Mouse (Mus musculus) kidney, postnatal 14 days (tissue): ENCODE measurements around the gene Rnase11.

Experiments
- DNase-seq: peaks from one replicate; pipeline ENCODE4 v3.0.0; 2022; ENCODE audit warnings: mixed read lengths

The Rnase11 gene

GRCm38 (mm10) chr14:51050063-51050462 is at the start of gene Rnase11:
Gene Rnase11, minus strand, starts transcription at chr14:51050163.
- no peak for DNase-seq

- no peak for DNase-seq
Observed at GRCm38 (mm10) chr14:51098921-51099320, 49.0 kb upstream of the Rnase11 start.

- DNase-seq = peak; percentile 89
Observed at GRCm38 (mm10) chr14:51098300-51098699, 48.3 kb upstream of the Rnase11 start.

GRCm38 (mm10) chr14:51095736-51096524 is 46.0 kb upstream of the Rnase11 start:
- peak; percentile 55 for DNase-seq

- no peak for DNase-seq
Observed at GRCm38 (mm10) chr14:51094921-51095320, 45.0 kb upstream of the Rnase11 start.

GRCm38 (mm10) chr14:51094096-51094875 is 44.3 kb upstream of the Rnase11 start:
- no peak for DNase-seq

GRCm38 (mm10) chr14:51093496-51093895 is 43.5 kb upstream of the Rnase11 start:
- DNase-seq = no peak

- DNase-seq = no peak
Observed at GRCm38 (mm10) chr14:51092073-51092620, 42.2 kb upstream of the Rnase11 start.

- peak; percentile 52 for DNase-seq
Observed at GRCm38 (mm10) chr14:51090921-51091900, 41.2 kb upstream of the Rnase11 start, which contains the start of the genes Rnase4 and Ang. Gene Rnase4, plus strand, starts transcription at chr14:51091077. Gene Ang, plus strand, starts transcription at chr14:51091150.

GRCm38 (mm10) chr14:51090077-51090781 is 40.3 kb upstream of the Rnase11 start:
- DNase-seq = peak; percentile 88

GRCm38 (mm10) chr14:51089674-51090076 is 39.7 kb upstream of the Rnase11 start:
- no peak for DNase-seq

- DNase-seq = peak; percentile 97
Observed at GRCm38 (mm10) chr14:51088970-51089673, 39.2 kb upstream of the Rnase11 start.

- peak; percentile 89 for DNase-seq
Observed at GRCm38 (mm10) chr14:51088166-51088969, 38.4 kb upstream of the Rnase11 start.

GRCm38 (mm10) chr14:51087762-51088161 is 37.8 kb upstream of the Rnase11 start:
- no peak for DNase-seq

- no peak for DNase-seq
Observed at GRCm38 (mm10) chr14:51085911-51086310, 35.9 kb upstream of the Rnase11 start.

GRCm38 (mm10) chr14:51085086-51085485 is 35.1 kb upstream of the Rnase11 start:
- no peak for DNase-seq

GRCm38 (mm10) chr14:51083805-51084204 is 33.8 kb upstream of the Rnase11 start:
- no peak for DNase-seq

- peak; percentile 56 for DNase-seq
Observed at GRCm38 (mm10) chr14:51082599-51083581, 32.9 kb upstream of the Rnase11 start.

GRCm38 (mm10) chr14:51081035-51081434 is 31.1 kb upstream of the Rnase11 start:
- no peak for DNase-seq
